In genomic region chr2:5219206-5219605, GRCm38 (mm10) we compare ENCODE assay signal across 15 mouse cellular contexts.
DNase-seq lines count a peak whose midpoint lies in the region; ATAC-seq lines count a peak whose summit lies in the region.
"Had no signal": no experiment of that assay in that cellular context is flagged by ENCODE, and none has a peak within 500 bp of the region (broad histone marks: within the 10 kb centered on the region; RNA-seq: fewer than 3 reads in every experiment).

No protein-coding gene starts in this region.

- no peaks in the 10 kb centered on the region for H3K4me1 ChIP-seq in liver, embryonic 13.5 days (replicated peaks)
- H3K4me1 ChIP-seq in liver, embryonic 12.5 days, result peaks cover 4% of the 10 kb centered on the region; the same call in 1 of the 2 replicates
- no peaks in the 10 kb centered on the region for H3K4me1 ChIP-seq in liver, embryonic 16.5 days (ENCODE audit: control insufficient read depth, low read depth, low read length)
- H3K4me1 ChIP-seq: heart, embryonic 15.5 days; hindbrain, embryonic 12.5 days; neural tube, embryonic 15.5 days had no signal

- no peak overlapping the region for H3K4me2 ChIP-seq in liver, embryonic 13.5 days
- H3K4me2 ChIP-seq in liver, embryonic 12.5 days, result no peak overlapping the region
- no peak overlapping the region for H3K4me2 ChIP-seq in liver, embryonic 16.5 days (ENCODE audit: low read depth, low read length)
- H3K4me2 ChIP-seq: heart, embryonic 15.5 days; hindbrain, embryonic 12.5 days; neural tube, embryonic 15.5 days had no signal

- H3K27ac ChIP-seq in liver, embryonic 13.5 days, result no peak overlapping the region
- no peak overlapping the region for H3K27ac ChIP-seq in liver, embryonic 12.5 days
- no peak overlapping the region for H3K27ac ChIP-seq in liver, embryonic 16.5 days (ENCODE audit: low read length)
- H3K27ac ChIP-seq: heart, embryonic 15.5 days; hindbrain, embryonic 12.5 days; neural tube, embryonic 15.5 days had no signal

- H3K4me3 ChIP-seq in liver, embryonic 13.5 days (replicated peaks), result no peak overlapping the region
- H3K4me3 ChIP-seq in liver, embryonic 12.5 days, result no peak overlapping the region
- H3K4me3 ChIP-seq in liver, embryonic 16.5 days (ENCODE audit: low read depth, low read length), result no peak overlapping the region
- H3K4me3 ChIP-seq: erythroblast, embryonic 14.5 days; heart, embryonic 15.5 days; hindbrain, embryonic 12.5 days; neural tube, embryonic 15.5 days had no signal

- no peaks in the 10 kb centered on the region for H3K36me3 ChIP-seq in liver, embryonic 13.5 days
- no peaks in the 10 kb centered on the region for H3K36me3 ChIP-seq in liver, embryonic 12.5 days
- no peaks in the 10 kb centered on the region for H3K36me3 ChIP-seq in liver, embryonic 16.5 days (ENCODE audit: control insufficient read depth, insufficient read depth)
- H3K36me3 ChIP-seq: heart, embryonic 15.5 days; hindbrain, embryonic 12.5 days; neural tube, embryonic 15.5 days had no signal

- H3K9me3 ChIP-seq in liver, embryonic 13.5 days (replicated peaks), result no peaks in the 10 kb centered on the region
- no peaks in the 10 kb centered on the region for H3K9me3 ChIP-seq in liver, embryonic 12.5 days (replicated peaks)
- H3K9me3 ChIP-seq in liver, embryonic 16.5 days (replicated peaks; ENCODE audit: control insufficient read depth, low read length), result no peaks in the 10 kb centered on the region
- H3K9me3 ChIP-seq: heart, embryonic 15.5 days; hindbrain, embryonic 12.5 days; neural tube, embryonic 15.5 days had no signal

- no peak overlapping the region for H3K9ac ChIP-seq in liver, embryonic 13.5 days
- no peak overlapping the region for H3K9ac ChIP-seq in liver, embryonic 12.5 days
- H3K9ac ChIP-seq in liver, embryonic 16.5 days (ENCODE audit: low read depth, low read length), result no peak overlapping the region
- H3K9ac ChIP-seq: heart, embryonic 15.5 days; hindbrain, embryonic 12.5 days; neural tube, embryonic 15.5 days had no signal

- peak; percentile 23 for DNase-seq in adrenal gland, postnatal 14 days
- DNase-seq in adrenal gland, adult 18-20 months (ENCODE audit: low spot score in 2 of 2), result no peak
- no peak for DNase-seq in liver, embryonic 13.5 days
- peak; percentile 32 for DNase-seq in fibroblast of lung, adult 2 months (ENCODE audit: low read depth)
- no peak for DNase-seq in right cerebral cortex, adult 2 months (ENCODE audit: low spot score in 2 of 2)
- DNase-seq: cerebellum, adult 2 months; embryo, embryonic 11 days; spleen, adult 18-20 months had no signal

- WGBS in liver, embryonic 13.5 days (ENCODE audit: insufficient replicate concordance), result 59% methylated on average over 1 of the region's 1 CpGs
- WGBS in liver, embryonic 12.5 days (ENCODE audit: insufficient replicate concordance), result 56% methylated on average over 1 of the region's 1 CpGs
- 50% methylated on average over 1 of the region's 1 CpGs for WGBS in liver, embryonic 16.5 days (ENCODE audit: insufficient replicate concordance)

- H3K27me3 ChIP-seq in liver, embryonic 13.5 days, result no peaks in the 10 kb centered on the region
- no peaks in the 10 kb centered on the region for H3K27me3 ChIP-seq in liver, embryonic 12.5 days (replicated peaks)
- H3K27me3 ChIP-seq in liver, embryonic 16.5 days (ENCODE audit: control insufficient read depth, insufficient read depth, low read depth, low read length), result no peaks in the 10 kb centered on the region
- H3K27me3 ChIP-seq: heart, embryonic 15.5 days; hindbrain, embryonic 12.5 days; neural tube, embryonic 15.5 days had no signal

- 0 out of 2 replicates have a peak, but pooled peaks have one; percentile 31 for ATAC-seq in liver, embryonic 13.5 days (ENCODE audit: low read depth)
- ATAC-seq in liver, embryonic 12.5 days, result no peak
- ATAC-seq in liver, embryonic 16.5 days (ENCODE audit: low read depth), result peak; percentile 84
- ATAC-seq in inflammation-experienced regulatory T-cells, adult 6 months, result no peak

Comparison
In these comparisons a context has a peak if more than half of its experiments do, and no peak if none do; other contexts are left out.
1. DNase-seq: peak in adrenal gland, postnatal 14 days (single experiment) and fibroblast of lung, adult 2 months (single experiment); none in adrenal gland, adult 18-20 months (0 of 2), liver, embryonic 13.5 days (single experiment) and right cerebral cortex, adult 2 months (0 of 2).
2. ATAC-seq: peak in liver, embryonic 13.5 days (single experiment) and liver, embryonic 16.5 days (single experiment); none in liver, embryonic 12.5 days (single experiment) and inflammation-experienced regulatory T-cells, adult 6 months (single experiment).